Mouse (Mus musculus) lung, postnatal 0 days (tissue): ENCODE measurements around the gene Gm20075.

ENCODE experiments used
- CTCF ChIP-seq: IDR thresholded peaks from 2 replicates; pipeline ENCODE4 v1.5.1; 2016; ENCODE audit warnings: antibody characterized with exemption, mild to moderate bottlenecking
- EP300 ChIP-seq: IDR thresholded peaks from 2 replicates; pipeline ENCODE4 v1.6.1; 2016; ENCODE audit warnings: antibody characterized with exemption, mild to moderate bottlenecking, control low read depth

GRCm38 (mm10) chr13:96045396-96045795 is 35.8 kb downstream of the Gm20075 start:
- TF ChIP-seq EP300 = no peak
- no peak for TF ChIP-seq CTCF
